In genomic region chr5:23755591-23755990, GRCm38 (mm10) we compare ENCODE assay signal across 20 mouse cellular contexts.
"Had no signal": no experiment of that assay in that cellular context is flagged by ENCODE, and none has a peak within 500 bp of the region (broad histone marks: within the 10 kb centered on the region; RNA-seq: fewer than 3 reads in every experiment).

No protein-coding gene starts in this region.

- H3K27me3 ChIP-seq: lung, embryonic 15.5 days; megakaryocyte, embryonic 14.5 days; midbrain, embryonic 13.5 days; midbrain, embryonic 15.5 days; neural tube, embryonic 12.5 days had no signal

- DNase-seq: liver, postnatal 0 days; lung, adult 2 months; lung, postnatal 14 days; lung, postnatal 36 days; retina, postnatal 1 day; right cerebral cortex, adult 18-20 months; right cerebral cortex, postnatal 25 days; right cerebral cortex, postnatal 4 days; spleen, adult 18-20 months; thymus, adult 18-20 months; thymus, postnatal 25 days; thymus, postnatal 4 days had no signal

- H3K4me1 ChIP-seq: lung, embryonic 15.5 days; midbrain, embryonic 13.5 days; midbrain, embryonic 15.5 days; neural tube, embryonic 12.5 days had no signal

- H3K4me3 ChIP-seq: lung, embryonic 15.5 days; megakaryocyte, embryonic 14.5 days; midbrain, embryonic 13.5 days; midbrain, embryonic 15.5 days; neural tube, embryonic 12.5 days had no signal

- H3K9ac ChIP-seq: liver, postnatal 0 days; lung, embryonic 15.5 days; midbrain, embryonic 13.5 days; midbrain, embryonic 15.5 days; neural tube, embryonic 12.5 days had no signal

- H3K27ac ChIP-seq: lung, embryonic 15.5 days; macrophage; midbrain, embryonic 13.5 days; midbrain, embryonic 15.5 days; neural tube, embryonic 12.5 days had no signal

- H3K4me2 ChIP-seq: lung, embryonic 15.5 days; midbrain, embryonic 11.5 days; midbrain, embryonic 13.5 days; midbrain, embryonic 15.5 days; neural tube, embryonic 12.5 days had no signal

- H3K9me3 ChIP-seq: lung, embryonic 15.5 days; megakaryocyte, embryonic 14.5 days; midbrain, embryonic 13.5 days; midbrain, embryonic 15.5 days; neural tube, embryonic 12.5 days had no signal

- ATAC-seq: liver, postnatal 0 days; lung, postnatal 0 days; midbrain, embryonic 13.5 days; midbrain, embryonic 15.5 days had no signal
